Mouse (Mus musculus): Measurements from ENCODE around the gene Zcchc14. TPM values are rescaled to one million over a fixed set of nuclear protein-coding genes. Genes with fewer than 3 reads are reported as not detected.

Gene Zcchc14
- total and polyA plus RNA-seq, 3 experiments, result not detected

DNA sequence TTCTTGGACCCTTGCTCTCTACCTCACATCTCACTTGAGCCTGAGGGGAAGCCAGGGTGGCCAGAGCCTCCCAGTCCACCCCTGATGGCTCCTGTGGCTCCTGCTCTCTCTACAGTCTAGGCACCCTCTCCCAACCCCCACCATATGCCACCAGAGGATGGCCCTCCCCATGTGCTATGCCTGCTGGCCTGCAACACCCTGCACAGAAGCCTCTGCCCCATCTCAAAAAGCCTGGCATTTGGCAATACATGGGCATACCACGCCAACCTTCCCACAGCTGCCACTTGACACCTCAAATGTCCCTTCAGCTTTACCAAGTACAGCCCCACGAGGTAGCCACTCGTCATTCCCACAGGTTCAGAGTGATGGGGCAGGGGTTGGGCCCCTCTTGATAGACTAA lies 9.9 kb downstream of the Zcchc14 start:
- Histone ChIP-seq H3K36me3 (replicated peaks in 1 of 2; ENCODE audit: control insufficient read depth in 1 of 2, insufficient read depth in 1 of 2, low read length in 1 of 2) (no peaks in the 10 kb centered on the region), H3K4me3 (replicated peaks in 1 of 3; ENCODE audit: low read depth in 2 of 3, low read length in 2 of 3, poor library complexity in 1 of 3) (no peak overlapping the region), H3K4me2 (ENCODE audit: insufficient read depth, low read depth, poor library complexity, severe bottlenecking) (no peak overlapping the region), H3K4me1 (ENCODE audit: control insufficient read depth in 1 of 2, insufficient read depth in 2 of 2) (no peaks in the 10 kb centered on the region), H3K9me3 (replicated peaks; ENCODE audit: low read length) (no peaks in the 10 kb centered on the region), H3K27me3 (replicated peaks) (peaks cover 88% of the 10 kb centered on the region), H3K79me2 (replicated peaks; ENCODE audit: control insufficient read depth, extremely low read depth, insufficient read depth, poor library complexity, severe bottlenecking) (no peaks in the 10 kb centered on the region), H3K9ac (ENCODE audit: insufficient read depth, low read depth) (no peak overlapping the region), H3K27ac (ENCODE audit: insufficient read depth, low read depth) (no peak overlapping the region)
- DNase-seq (ENCODE audit: extremely low read depth), result no peak
- dilution Hi-C loops (cut with MboI; ENCODE audit: extremely low pct_ligation_motif_present, extremely low pct_unique_long_range_greater_than_20kb, low sequenced_read_pairs) (no loop called here), in situ Hi-C loops (cut with MboI; ENCODE audit: low pct_ligation_motif_present, low pct_unique_long_range_greater_than_20kb, low sequenced_read_pairs) (no loop called here)
- TF ChIP-seq PAX5 (IDR thresholded peaks at IDR 0.05; ENCODE audit: low read length) (no peak), SMC3 (IDR thresholded peaks at IDR 0.05; ENCODE audit: low read depth, low read length) (no peak), CHD2 (IDR thresholded peaks at IDR 0.05; ENCODE audit: low read length) (no peak), MAFK (IDR thresholded peaks at IDR 0.05; ENCODE audit: insufficient replicate concordance, low read length) (no peak), ZMIZ1 (IDR thresholded peaks at IDR 0.05; ENCODE audit: low read depth, low read length) (no peak), JUND (conservative IDR thresholded peaks at IDR 0.05; ENCODE audit: low read depth, low read length) (no peak), ZNF384 (IDR thresholded peaks at IDR 0.05; ENCODE audit: low read depth, low read length) (no peak), NELFE (IDR thresholded peaks at IDR 0.05; ENCODE audit: low read depth, low read length) (no peak), UBTF (IDR thresholded peaks at IDR 0.05; ENCODE audit: low read depth, low read length) (no peak), JUN (IDR thresholded peaks at IDR 0.05; ENCODE audit: insufficient read depth, low read depth, low read length) (no peak), ZC3H11A (IDR thresholded peaks at IDR 0.05; ENCODE audit: low read depth, low read length) (no peak), MXI1 (IDR thresholded peaks at IDR 0.05; ENCODE audit: low read depth, low read length) (no peak), KAT2A (IDR thresholded peaks at IDR 0.05; ENCODE audit: insufficient replicate concordance, low read length) (no peak), ETS1 (conservative IDR thresholded peaks at IDR 0.05; ENCODE audit: low read depth, low read length) (no peak), MAZ (IDR thresholded peaks at IDR 0.05; ENCODE audit: low read depth, low read length) (no peak), POLR2A (IDR thresholded peaks at IDR 0.05; ENCODE audit: low read depth, low read length) (no peak), CTCF (conservative IDR thresholded peaks at IDR 0.05 in 1 of 2, IDR thresholded peaks at IDR 0.05 in 1 of 2; ENCODE audit: low read depth in 2 of 2, low read length in 2 of 2) (no peak), HCFC1 (IDR thresholded peaks at IDR 0.05; ENCODE audit: low read depth, low read length) (no peak), TBP (conservative IDR thresholded peaks at IDR 0.05; ENCODE audit: low read depth, low read length) (no peak)

DNA sequence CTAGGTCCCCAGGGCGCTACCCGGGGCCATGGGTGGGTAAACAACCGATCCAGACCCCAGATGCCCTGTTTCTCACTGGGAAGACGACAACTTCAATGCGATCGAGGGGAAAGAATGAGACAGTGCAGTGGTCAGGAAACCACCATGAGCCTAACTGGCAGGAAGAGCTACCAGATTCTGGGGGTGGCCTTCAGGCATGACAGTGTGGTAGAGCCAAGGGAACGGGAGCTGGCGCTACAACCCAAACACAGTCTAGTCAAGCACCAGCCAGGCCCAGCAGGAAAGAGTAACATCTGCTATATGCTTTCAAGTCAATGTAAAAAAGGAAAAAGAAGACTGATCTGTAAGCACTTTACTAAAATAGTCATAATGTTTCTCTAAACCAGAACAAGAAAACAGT lies 16.5 kb downstream of the Zcchc14 start:
- Histone ChIP-seq H3K27me3 (replicated peaks) (peaks cover 73% of the 10 kb centered on the region), H3K36me3 (replicated peaks in 1 of 2; ENCODE audit: control insufficient read depth in 1 of 2, insufficient read depth in 1 of 2, low read length in 1 of 2) (no peaks in the 10 kb centered on the region), H3K9me3 (replicated peaks; ENCODE audit: low read length) (no peaks in the 10 kb centered on the region), H3K4me1 (ENCODE audit: control insufficient read depth in 1 of 2, insufficient read depth in 2 of 2) (0 out of 4 replicates have a peak, but pooled peaks cover 0 to 6% of the 10 kb centered on the region in 2 experiments), H3K9ac (ENCODE audit: insufficient read depth, low read depth) (no peak overlapping the region), H3K79me2 (replicated peaks; ENCODE audit: control insufficient read depth, extremely low read depth, insufficient read depth, poor library complexity, severe bottlenecking) (no peaks in the 10 kb centered on the region), H3K4me3 (replicated peaks in 1 of 3; ENCODE audit: low read depth in 2 of 3, low read length in 2 of 3, poor library complexity in 1 of 3) (no peak overlapping the region), H3K27ac (ENCODE audit: insufficient read depth, low read depth) (no peak overlapping the region), H3K4me2 (ENCODE audit: insufficient read depth, low read depth, poor library complexity, severe bottlenecking) (no peak overlapping the region)
- in situ Hi-C loops (cut with MboI; ENCODE audit: low pct_ligation_motif_present, low pct_unique_long_range_greater_than_20kb, low sequenced_read_pairs) (no loop called here), dilution Hi-C loops (cut with MboI; ENCODE audit: extremely low pct_ligation_motif_present, extremely low pct_unique_long_range_greater_than_20kb, low sequenced_read_pairs) (no loop called here)
- DNase-seq (ENCODE audit: extremely low read depth), result no peak
- TF ChIP-seq TBP (conservative IDR thresholded peaks at IDR 0.05; ENCODE audit: low read depth, low read length) (no peak), ZC3H11A (IDR thresholded peaks at IDR 0.05; ENCODE audit: low read depth, low read length) (no peak), RAD21 (IDR thresholded peaks at IDR 0.05; ENCODE audit: low read depth, low read length) (no peak), RCOR1 (conservative IDR thresholded peaks at IDR 0.05; ENCODE audit: low read depth, low read length) (no peak), MXI1 (IDR thresholded peaks at IDR 0.05; ENCODE audit: low read depth, low read length) (no peak), ETS1 (conservative IDR thresholded peaks at IDR 0.05; ENCODE audit: low read depth, low read length) (no peak), NRF1 (IDR thresholded peaks at IDR 0.05; ENCODE audit: low read depth, low read length) (no peak), CTCF (conservative IDR thresholded peaks at IDR 0.05 in 1 of 2, IDR thresholded peaks at IDR 0.05 in 1 of 2; ENCODE audit: low read depth in 2 of 2, low read length in 2 of 2) (no peak), BHLHE40 (IDR thresholded peaks at IDR 0.05; ENCODE audit: low read depth, low read length) (no peak), ZNF384 (IDR thresholded peaks at IDR 0.05; ENCODE audit: low read depth, low read length) (no peak), E2F4 (IDR thresholded peaks at IDR 0.05; ENCODE audit: insufficient replicate concordance, low read depth, low read length) (no peak), POLR2AphosphoS2 (IDR thresholded peaks at IDR 0.05; ENCODE audit: low read depth, low read length) (no peak), USF1 (IDR thresholded peaks at IDR 0.05; ENCODE audit: low read depth, low read length) (no peak)

All from CH12.LX (cell line).